Mouse (Mus musculus): Measurements from ENCODE around the gene Chst8.

DNA sequence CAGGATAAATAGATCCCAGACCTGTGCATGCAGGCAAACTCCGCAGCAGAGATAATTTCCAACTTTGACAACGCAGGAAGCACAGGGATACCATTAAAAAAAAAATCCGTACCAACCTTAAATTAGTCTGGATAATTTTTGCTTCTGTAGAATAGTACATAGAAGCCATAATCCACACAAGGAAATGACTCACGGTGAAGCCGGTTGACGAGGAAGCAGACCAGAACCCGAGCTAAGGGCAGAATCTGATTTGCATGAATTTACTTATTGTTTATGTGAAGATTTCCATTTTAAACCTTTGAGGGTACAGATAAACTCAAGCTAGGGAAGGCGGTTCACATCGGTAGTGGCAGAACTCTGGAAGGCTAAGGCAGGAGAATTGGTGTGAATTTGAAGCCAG is 28.0 kb downstream of the Chst8 start:
- TF ChIP-seq CTCF (IDR thresholded peaks at IDR 0.05; ENCODE audit: low read depth) (no peak), EP300 (IDR thresholded peaks at IDR 0.05; ENCODE audit: low read depth) (no peak)

All from heart, postnatal 0 days (tissue).